Mouse (Mus musculus) G1E (cell line): ENCODE measurements around the gene Tbc1d23. TPM values are rescaled to one million over a fixed set of nuclear protein-coding genes. Genes with fewer than 3 reads are reported as not detected.

Experiments
- ATAC-seq: 2 replicates; pipeline ENCODE4 v1.8.0; 2016; ENCODE audit warnings: mild to moderate bottlenecking; ENCODE audit not compliant: insufficient number of reproducible peaks, poor library complexity, low FRiP score, severe bottlenecking; ENCODE audit errors: extremely low read depth
- DNase-seq: peaks from one replicate; pipeline ENCODE4 v3.0.0; 2012; ENCODE audit warnings: low spot score
- H3K27me3 ChIP-seq: 2 replicates; pipeline ENCODE4 v1.6.1; 2012; ENCODE audit warnings: mild to moderate bottlenecking, low read length, inconsistent platforms; ENCODE audit not compliant: insufficient read depth
- H3K36me3 ChIP-seq: replicated peaks from 2 replicates; pipeline ENCODE3; 2012; ENCODE audit warnings: mild to moderate bottlenecking, inconsistent platforms
- H3K4me1 ChIP-seq: 2 replicates; pipeline ENCODE4 v1.6.1; 2012; ENCODE audit warnings: low read depth, low read length, inconsistent platforms, mixed read lengths; ENCODE audit not compliant: insufficient read depth
- H3K4me3 ChIP-seq: 2 replicates; pipeline ENCODE4 v1.5.1; 2012; ENCODE audit warnings: low read depth, mild to moderate bottlenecking, inconsistent platforms, low read length, moderate library complexity, mixed read lengths
- H3K9me3 ChIP-seq: replicated peaks from 2 replicates; pipeline ENCODE4 v1.6.1; 2012; ENCODE audit warnings: inconsistent platforms
- CTCF ChIP-seq: IDR thresholded peaks from 2 replicates; pipeline ENCODE4 v1.5.1; 2012; ENCODE audit warnings: low read depth, low read length, inconsistent platforms, mixed read lengths
- GATA1 ChIP-seq: IDR thresholded peaks from 2 replicates; pipeline ENCODE4 v1.6.1; 2012; ENCODE audit warnings: borderline replicate concordance, low read length, inconsistent platforms, mixed read lengths
- GATA2 ChIP-seq: IDR thresholded peaks from 2 replicates; pipeline ENCODE4 v1.6.1; 2012; ENCODE audit warnings: low read depth, low read length, inconsistent platforms, borderline replicate concordance
- POLR2AphosphoS5 ChIP-seq: IDR thresholded peaks from 2 replicates; pipeline ENCODE4 v1.6.1; 2012; ENCODE audit warnings: low read depth, low read length, inconsistent platforms; ENCODE audit not compliant: insufficient replicate concordance
- TAL1 ChIP-seq: conservative IDR thresholded peaks from 2 replicates; pipeline ENCODE4 v1.6.1; 2012; ENCODE audit warnings: low read depth, low read length, inconsistent platforms, mixed read lengths
- polyA plus RNA-seq: library from polyadenylated mRNA; stranded (reverse); fragments of >175 nt; gene quantifications from 2 replicates; pipeline ENCODE4 v1.2.3, GENCODE M21; 2012
- total RNA-seq, 2 experiments: library from RNA; stranded (forward) in 1 of 2; stranded (reverse) in 1 of 2; fragments of 200-1000 nt in 1 of 2; fragments of >200 nt in 1 of 2; fragmentation: Nextera tagmentation in 1 of 2; gene quantifications; 2 replicates each; pipeline ENCODE4 v1.2.3; 2014 to 2017

Gene Tbc1d23
- total and polyA plus RNA-seq, 3 experiments = 0.68 to 60.5 (median 47.1) TPM

DNA sequence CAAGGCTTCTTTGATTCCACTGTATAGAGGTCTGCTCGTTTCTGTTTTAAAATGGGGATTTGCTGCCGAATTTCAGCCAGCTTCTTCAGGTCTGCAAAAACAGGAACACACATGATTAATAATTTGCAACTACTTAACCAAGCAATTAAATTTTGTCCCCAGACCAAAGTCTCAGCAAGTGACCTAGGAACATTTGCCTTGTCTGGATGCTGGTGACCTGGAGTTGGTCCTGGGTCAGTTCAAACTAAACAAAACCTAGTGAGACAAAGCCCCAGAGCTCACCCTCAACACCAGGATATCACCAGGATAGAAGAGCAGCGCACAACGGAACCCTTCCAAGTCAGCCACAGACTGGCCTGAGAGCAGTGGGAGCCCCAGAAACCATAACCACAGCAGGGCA lies 74.2 kb downstream of the Tbc1d23 start:
- ATAC-seq = no peak
- peaks cover 13% of the 10 kb centered on the region for H3K4me1 ChIP-seq
- H3K27me3 ChIP-seq = no peaks in the 10 kb centered on the region
- no peak for DNase-seq
- TF ChIP-seq POLR2AphosphoS5 = no peak
- TF ChIP-seq GATA1 = no peak
- TF ChIP-seq TAL1 = no peak
- TF ChIP-seq GATA2 = no peak
- no peak for TF ChIP-seq CTCF
- no peaks in the 10 kb centered on the region for H3K9me3 ChIP-seq
- no peak overlapping the region for H3K4me3 ChIP-seq
- peaks cover 90% of the 10 kb centered on the region for H3K36me3 ChIP-seq

DNA sequence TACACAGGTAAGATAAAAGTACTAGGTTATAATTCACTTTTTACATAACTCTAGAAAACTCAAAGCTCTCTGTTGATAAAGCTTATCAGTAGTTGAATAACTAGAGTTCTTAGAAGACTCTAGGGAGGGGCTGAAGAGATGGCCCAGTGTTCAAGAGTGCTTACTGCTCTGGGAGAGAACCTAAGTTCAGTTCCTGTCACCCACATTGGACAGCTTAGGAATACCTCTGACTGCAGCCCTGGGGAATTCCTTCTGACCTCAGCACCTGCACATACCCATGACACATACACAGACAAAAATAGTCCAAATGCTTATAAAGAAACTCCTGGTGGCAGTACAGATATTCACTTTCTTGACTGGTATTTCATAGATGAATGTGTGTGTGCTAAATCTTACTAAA lies 75.4 kb downstream of the Tbc1d23 start:
- peaks cover 89% of the 10 kb centered on the region for H3K36me3 ChIP-seq
- H3K4me3 ChIP-seq = no peak overlapping the region
- no peak for DNase-seq
- TF ChIP-seq CTCF (no peak), POLR2AphosphoS5 (no peak), GATA2 (no peak), GATA1 (no peak), TAL1 (no peak)
- no peaks in the 10 kb centered on the region for H3K27me3 ChIP-seq
- H3K4me1 ChIP-seq = peaks cover 13% of the 10 kb centered on the region
- H3K9me3 ChIP-seq = no peaks in the 10 kb centered on the region
- ATAC-seq = no peak; the same call in 1 of the 2 replicates

DNA sequence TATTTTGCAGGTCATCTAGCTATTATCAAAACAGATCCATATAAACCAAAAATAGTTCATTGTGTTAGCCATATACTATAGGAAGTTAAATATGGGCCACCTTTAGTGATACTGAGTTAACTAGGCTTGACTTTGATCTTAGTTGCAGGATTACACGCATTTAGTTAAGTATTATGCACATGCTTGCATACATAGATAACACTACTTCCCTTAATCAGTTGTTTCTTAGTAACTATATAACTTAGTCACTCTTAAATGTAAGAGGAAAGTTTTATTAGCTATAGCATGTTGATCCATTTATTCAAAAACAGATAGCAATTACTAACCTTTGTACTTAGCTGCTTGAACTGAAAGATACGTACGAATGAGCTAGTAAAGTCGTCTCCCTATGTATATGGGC lies 79.9 kb downstream of the Tbc1d23 start:
- Histone ChIP-seq H3K27me3 (no peaks in the 10 kb centered on the region), H3K9me3 (no peaks in the 10 kb centered on the region), H3K36me3 (peaks cover 81% of the 10 kb centered on the region), H3K4me3 (no peak overlapping the region), H3K4me1 (peaks cover 5% of the 10 kb centered on the region; the same call in 1 of the 2 replicates)
- ATAC-seq = no peak
- DNase-seq = no peak
- TF ChIP-seq GATA2 (no peak), POLR2AphosphoS5 (no peak)

GRCm38 (mm10) chr16:57144741-57145140 lies 86.6 kb downstream of the Tbc1d23 start:
- DNase-seq = no peak
- Histone ChIP-seq H3K9me3 (no peaks in the 10 kb centered on the region), H3K4me3 (no peak overlapping the region), H3K27me3 (no peaks in the 10 kb centered on the region), H3K36me3 (peaks cover 74% of the 10 kb centered on the region), H3K4me1 (no peaks in the 10 kb centered on the region)
- TF ChIP-seq TAL1 (no peak), GATA1 (no peak), POLR2AphosphoS5 (no peak), GATA2 (no peak), CTCF (no peak)
- ATAC-seq = no peak

DNA sequence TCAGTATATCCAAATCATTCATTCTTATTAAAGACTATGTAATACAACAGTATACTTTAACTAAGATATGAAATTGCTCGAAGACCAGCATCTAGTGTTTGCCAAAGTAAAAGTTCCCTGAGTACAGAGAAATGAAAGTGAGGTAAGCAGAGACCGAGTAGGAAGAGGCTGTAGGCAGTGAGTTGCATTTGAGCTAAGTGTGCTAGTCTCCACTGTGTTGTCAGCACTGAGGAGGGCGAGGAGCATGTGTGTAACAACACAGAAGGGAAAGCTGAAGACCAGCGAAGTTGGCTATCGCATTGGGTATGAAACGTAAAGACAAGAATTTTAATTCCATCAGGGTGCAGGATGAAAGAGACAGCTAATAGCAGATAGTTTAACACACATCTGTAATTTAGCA lies 97.7 kb downstream of the Tbc1d23 start:
- no peak for ATAC-seq

GRCm38 (mm10) chr16:57132326-57132725 lies 99.0 kb downstream of the Tbc1d23 start:
- H3K36me3 ChIP-seq = peaks cover 73% of the 10 kb centered on the region

More for the DNA sequence above, 97.7 kb downstream of the Tbc1d23 start:
- no peaks in the 10 kb centered on the region for H3K9me3 ChIP-seq
- H3K4me1 ChIP-seq = peaks cover 23% of the 10 kb centered on the region
- peaks cover 72% of the 10 kb centered on the region for H3K36me3 ChIP-seq
- H3K4me3 ChIP-seq = no peak overlapping the region
- H3K27me3 ChIP-seq = no peaks in the 10 kb centered on the region
- TF ChIP-seq GATA1 (no peak), CTCF (no peak), POLR2AphosphoS5 (no peak), GATA2 (no peak), TAL1 (no peak)
- no peak for DNase-seq

GRCm38 (mm10) chr16:57131544-57131943 lies 99.8 kb downstream of the Tbc1d23 start:
- TF ChIP-seq POLR2AphosphoS5 = no peak
- no peak for TF ChIP-seq GATA1
- TF ChIP-seq TAL1 = no peak
- Histone ChIP-seq H3K36me3 (peaks cover 68% of the 10 kb centered on the region), H3K27me3 (no peaks in the 10 kb centered on the region), H3K9me3 (no peaks in the 10 kb centered on the region), H3K4me3 (no peak overlapping the region), H3K4me1 (peaks cover 32% of the 10 kb centered on the region)
- ATAC-seq (no peak), DNase-seq (no peak)

More at GRCm38 (mm10) chr16:57132326-57132725, 99.0 kb downstream of the Tbc1d23 start:
- H3K4me3 ChIP-seq = no peak overlapping the region
- no peak for ATAC-seq
- no peaks in the 10 kb centered on the region for H3K27me3 ChIP-seq
- peaks cover 32% of the 10 kb centered on the region for H3K4me1 ChIP-seq
- TF ChIP-seq GATA1 = no peak
- no peak for TF ChIP-seq POLR2AphosphoS5
- no peak for TF ChIP-seq GATA2
- no peak for TF ChIP-seq TAL1
- no peak for TF ChIP-seq CTCF
- DNase-seq = no peak
- H3K9me3 ChIP-seq = no peaks in the 10 kb centered on the region
